Mouse (Mus musculus) right cerebral cortex, postnatal 4 days (tissue): ENCODE measurements around the gene Atp5e.

Source experiments
- DNase-seq: peaks from one replicate; pipeline ENCODE4 v3.0.0-alpha.2; 2022

Gene Atp5e

GRCm38 (mm10) chr2:174463789-174464523 lies at the start of gene Atp5e:
Gene Atp5e (minus strand): TSS chr2:174464105.
- peak; percentile 91 for DNase-seq

- no peak for DNase-seq
Measured at GRCm38 (mm10) chr2:174509825-174510224, 45.9 kb upstream of the Atp5e start.

GRCm38 (mm10) chr2:174507998-174508397 lies 44.1 kb upstream of the Atp5e start:
- DNase-seq = no peak

GRCm38 (mm10) chr2:174502831-174503460 lies 39.0 kb upstream of the Atp5e start:
- DNase-seq = no peak

GRCm38 (mm10) chr2:174502321-174502720 lies 38.4 kb upstream of the Atp5e start:
- no peak for DNase-seq

- DNase-seq = no peak
Measured at GRCm38 (mm10) chr2:174501517-174501916, 37.6 kb upstream of the Atp5e start.

- no peak for DNase-seq
Measured at GRCm38 (mm10) chr2:174500814-174501503, 37.1 kb upstream of the Atp5e start.

- no peak for DNase-seq
Measured at GRCm38 (mm10) chr2:174492858-174493257, 29.0 kb upstream of the Atp5e start.

GRCm38 (mm10) chr2:174487005-174487404 lies 23.1 kb upstream of the Atp5e start:
- no peak for DNase-seq

- DNase-seq = no peak
Measured at GRCm38 (mm10) chr2:174478746-174479145, 14.8 kb upstream of the Atp5e start.

- no peak for DNase-seq
Measured at GRCm38 (mm10) chr2:174477543-174478319, 13.8 kb upstream of the Atp5e start.

- no peak for DNase-seq
Measured at GRCm38 (mm10) chr2:174473550-174473927, 9.6 kb upstream of the Atp5e start.

GRCm38 (mm10) chr2:174472818-174473549 lies 9.1 kb upstream of the Atp5e start, which contains the start of gene Prelid3b:
Gene Prelid3b (minus strand): TSS chr2:174473081.
- DNase-seq = peak; percentile 100

- no peak for DNase-seq
Measured at GRCm38 (mm10) chr2:174472407-174472806, 8.5 kb upstream of the Atp5e start.

GRCm38 (mm10) chr2:174470786-174471405 lies 7.0 kb upstream of the Atp5e start:
- DNase-seq = no peak

GRCm38 (mm10) chr2:174470333-174470732 lies 6.4 kb upstream of the Atp5e start:
- no peak for DNase-seq

GRCm38 (mm10) chr2:174463370-174463769 lies 535 bp downstream of the Atp5e start:
- no peak for DNase-seq

- DNase-seq = no peak
Measured at GRCm38 (mm10) chr2:174459365-174459764, 4.5 kb downstream of the Atp5e start.

GRCm38 (mm10) chr2:174453681-174454080 lies 10.2 kb downstream of the Atp5e start:
- no peak for DNase-seq

- DNase-seq = no peak
Measured at GRCm38 (mm10) chr2:174450353-174450752, 13.6 kb downstream of the Atp5e start, which contains the start of gene Tubb1. Gene Tubb1 (plus strand): TSS chr2:174450695.

- DNase-seq = no peak
Measured at GRCm38 (mm10) chr2:174448405-174448804, 15.5 kb downstream of the Atp5e start.

- DNase-seq = no peak
Measured at GRCm38 (mm10) chr2:174446905-174447304, 17.0 kb downstream of the Atp5e start.
